Mouse (Mus musculus): ENCODE results near the gene Smn1. TPM values are rescaled to one million over a fixed set of nuclear protein-coding genes. Genes with fewer than 3 reads are reported as not detected.
"Not testable (repeated sequence)": the region's sequence is repeated elsewhere in the genome, so short reads cannot be mapped to it uniquely, and the experiment has no call there.

The Smn1 gene
- polyA plus RNA-seq, 1 experiment = 39.5 TPM

DNA sequence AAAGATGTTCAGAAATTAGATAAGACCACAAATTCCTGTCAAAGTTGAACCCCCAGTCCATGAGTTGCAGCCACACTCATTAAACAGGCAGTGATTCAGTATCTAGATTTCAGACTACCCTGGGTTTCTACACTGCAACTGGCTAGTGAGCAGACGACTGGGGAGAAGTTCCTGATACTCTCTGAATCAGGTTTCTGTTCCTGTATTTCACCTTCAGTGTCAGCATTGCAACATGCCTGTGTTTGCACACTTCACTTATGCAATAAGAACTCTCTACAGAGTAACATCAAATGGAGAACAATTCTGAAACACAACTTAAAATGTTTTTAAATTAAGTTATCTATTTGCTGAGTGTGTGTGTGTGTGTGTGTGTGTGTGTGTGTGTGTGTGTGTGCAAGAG lies 28.0 kb downstream of the Smn1 start:
- Histone ChIP-seq H3ac (ENCODE audit: control insufficient read depth, insufficient read length) (no peak overlapping the region), H3K27me3 (ENCODE audit: control insufficient read depth, insufficient read depth, insufficient read length) (no peaks in the 10 kb centered on the region), H3K4me3 (no peak overlapping the region), H3K79me2 (ENCODE audit: control insufficient read depth, insufficient read depth) (no peaks in the 10 kb centered on the region), H3K36me3 (ENCODE audit: control insufficient read depth, insufficient read depth) (no peaks in the 10 kb centered on the region), H3K4me2 (ENCODE audit: low read depth) (no peak overlapping the region)
- no peak for TF ChIP-seq POLR2A (IDR thresholded peaks at IDR 0.05; ENCODE audit: insufficient read length, low read depth)
- TF ChIP-seq MYOD1 (IDR thresholded peaks at IDR 0.05; ENCODE audit: control insufficient read depth in 1 of 3, insufficient read length in 2 of 3, low read depth in 2 of 3) = no peak
- no peak for TF ChIP-seq E2F4 (IDR thresholded peaks at IDR 0.05; ENCODE audit: insufficient read depth)
- TF ChIP-seq MYOG (IDR thresholded peaks at IDR 0.05; ENCODE audit: control insufficient read depth in 1 of 3, insufficient read depth in 1 of 3, insufficient read length in 2 of 3, low read depth in 2 of 3) = no peak
- TF ChIP-seq REST (IDR thresholded peaks at IDR 0.05; ENCODE audit: insufficient read depth, insufficient read length) = no peak
- no peak for TF ChIP-seq TCF3 (IDR thresholded peaks at IDR 0.05; ENCODE audit: insufficient read length, low read depth)
- 0 out of 2 replicates have a peak, but pooled peaks have one; percentile 20 for TF ChIP-seq CEBPB (IDR thresholded peaks at IDR 0.05; ENCODE audit: insufficient read depth, poor library complexity, severe bottlenecking)
- TF ChIP-seq POLR2AphosphoS2 (IDR thresholded peaks at IDR 0.05; ENCODE audit: insufficient read length, low read depth) = no peak

DNA sequence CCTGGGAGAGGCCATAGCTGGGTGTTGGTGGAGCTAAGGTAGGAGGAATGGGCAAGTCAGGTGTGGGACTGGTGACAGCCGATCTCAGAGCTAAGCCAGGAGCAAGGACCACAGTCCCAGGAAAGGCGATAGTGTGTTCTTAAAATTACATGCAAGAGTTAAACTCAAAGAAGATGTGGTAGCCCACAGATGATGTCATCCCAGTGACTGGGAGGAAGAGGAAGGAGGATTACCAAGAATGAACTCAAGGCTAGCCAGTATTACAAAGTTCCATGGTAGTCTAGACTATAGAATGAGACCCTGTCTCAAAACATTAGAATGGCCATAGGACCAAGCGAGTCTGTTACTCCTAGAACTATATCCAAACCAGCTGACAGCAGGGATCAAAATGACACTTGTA lies 32.0 kb downstream of the Smn1 start:
- H3K79me2 ChIP-seq (ENCODE audit: control insufficient read depth, insufficient read depth) = no peaks in the 10 kb centered on the region
- no peaks in the 10 kb centered on the region for H3K36me3 ChIP-seq (ENCODE audit: control insufficient read depth, insufficient read depth)
- no peak for TF ChIP-seq POLR2AphosphoS2 (IDR thresholded peaks at IDR 0.05; ENCODE audit: insufficient read length, low read depth)
- TF ChIP-seq MYOG (IDR thresholded peaks at IDR 0.05; ENCODE audit: control insufficient read depth in 1 of 3, insufficient read depth in 1 of 3, insufficient read length in 2 of 3, low read depth in 2 of 3) = no peak
- no peak for TF ChIP-seq E2F4 (IDR thresholded peaks at IDR 0.05; ENCODE audit: insufficient read depth)
- no peak for TF ChIP-seq SRF (IDR thresholded peaks at IDR 0.05; ENCODE audit: control insufficient read depth, insufficient read length, low read depth)
- TF ChIP-seq MAX (IDR thresholded peaks at IDR 0.05; ENCODE audit: low read depth) = no peak
- no peak for TF ChIP-seq CEBPB (IDR thresholded peaks at IDR 0.05; ENCODE audit: insufficient read depth, poor library complexity, severe bottlenecking)
- TF ChIP-seq POLR2A (IDR thresholded peaks at IDR 0.05; ENCODE audit: insufficient read length, low read depth) = no peak
- TF ChIP-seq MYOD1 (IDR thresholded peaks at IDR 0.05; ENCODE audit: control insufficient read depth in 1 of 3, insufficient read length in 2 of 3, low read depth in 2 of 3) = no peak
- TF ChIP-seq USF1 (IDR thresholded peaks at IDR 0.05; ENCODE audit: low read depth) = no peak
- no peak for TF ChIP-seq TCF12 (IDR thresholded peaks at IDR 0.05; ENCODE audit: insufficient read depth, poor library complexity, severe bottlenecking)
- TF ChIP-seq TCF3 (IDR thresholded peaks at IDR 0.05; ENCODE audit: insufficient read length, low read depth) = no peak
- no peak for TF ChIP-seq REST (IDR thresholded peaks at IDR 0.05; ENCODE audit: insufficient read depth, insufficient read length)
- no peak overlapping the region for H3K4me2 ChIP-seq (ENCODE audit: low read depth)
- no peaks in the 10 kb centered on the region for H3K27me3 ChIP-seq (ENCODE audit: control insufficient read depth, insufficient read depth, insufficient read length)
- H3K4me3 ChIP-seq = no peak overlapping the region
- no peak overlapping the region for H3ac ChIP-seq (ENCODE audit: control insufficient read depth, insufficient read length)

GRCm38 (mm10) chr13:100161171-100161870 lies 36.7 kb downstream of the Smn1 start:
- H3K4me2 ChIP-seq (ENCODE audit: low read depth); H3K79me2 ChIP-seq (ENCODE audit: control insufficient read depth, insufficient read depth); H3ac ChIP-seq (ENCODE audit: control insufficient read depth, insufficient read length); H3K27me3 ChIP-seq (ENCODE audit: control insufficient read depth, insufficient read depth, insufficient read length); H3K36me3 ChIP-seq (ENCODE audit: control insufficient read depth, insufficient read depth); H3K4me3 ChIP-seq: not testable (repeated sequence)

GRCm38 (mm10) chr13:100162467-100162866 lies 37.8 kb downstream of the Smn1 start:
- H3ac ChIP-seq (ENCODE audit: control insufficient read depth, insufficient read length); H3K4me3 ChIP-seq; H3K27me3 ChIP-seq (ENCODE audit: control insufficient read depth, insufficient read depth, insufficient read length); H3K4me2 ChIP-seq (ENCODE audit: low read depth); H3K36me3 ChIP-seq (ENCODE audit: control insufficient read depth, insufficient read depth); H3K79me2 ChIP-seq (ENCODE audit: control insufficient read depth, insufficient read depth): not testable (repeated sequence)

DNA sequence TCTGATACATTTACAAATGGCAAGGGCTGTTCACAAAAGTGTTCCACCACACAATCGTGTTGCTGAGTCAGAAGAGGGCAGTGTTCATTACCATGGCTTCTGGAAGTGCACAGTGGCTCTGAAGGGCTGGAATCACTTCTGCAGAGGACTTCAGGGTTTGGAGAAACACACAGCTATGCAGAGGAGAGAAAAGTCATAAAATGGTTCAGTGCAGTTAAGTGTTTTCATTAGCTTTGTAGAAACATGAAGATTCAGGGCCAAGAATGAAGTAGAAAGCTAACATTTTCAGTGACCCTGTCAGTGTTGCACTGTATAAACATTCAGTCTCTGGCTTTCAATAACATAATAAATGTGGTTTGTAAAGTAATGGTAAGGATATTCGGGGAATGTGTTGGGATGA lies 41.7 kb downstream of the Smn1 start:
- H3K4me2 ChIP-seq (ENCODE audit: low read depth); H3K79me2 ChIP-seq (ENCODE audit: control insufficient read depth, insufficient read depth); H3ac ChIP-seq (ENCODE audit: control insufficient read depth, insufficient read length); H3K4me3 ChIP-seq; H3K27me3 ChIP-seq (ENCODE audit: control insufficient read depth, insufficient read depth, insufficient read length); H3K36me3 ChIP-seq (ENCODE audit: control insufficient read depth, insufficient read depth): not testable (repeated sequence)

GRCm38 (mm10) chr13:100174360-100174759 lies 49.7 kb downstream of the Smn1 start:
- not testable (repeated sequence) for H3K27me3 ChIP-seq (ENCODE audit: control insufficient read depth, insufficient read depth, insufficient read length); H3K4me3 ChIP-seq; H3K36me3 ChIP-seq (ENCODE audit: control insufficient read depth, insufficient read depth); H3K4me2 ChIP-seq (ENCODE audit: low read depth); H3ac ChIP-seq (ENCODE audit: control insufficient read depth, insufficient read length); H3K79me2 ChIP-seq (ENCODE audit: control insufficient read depth, insufficient read depth)

DNA sequence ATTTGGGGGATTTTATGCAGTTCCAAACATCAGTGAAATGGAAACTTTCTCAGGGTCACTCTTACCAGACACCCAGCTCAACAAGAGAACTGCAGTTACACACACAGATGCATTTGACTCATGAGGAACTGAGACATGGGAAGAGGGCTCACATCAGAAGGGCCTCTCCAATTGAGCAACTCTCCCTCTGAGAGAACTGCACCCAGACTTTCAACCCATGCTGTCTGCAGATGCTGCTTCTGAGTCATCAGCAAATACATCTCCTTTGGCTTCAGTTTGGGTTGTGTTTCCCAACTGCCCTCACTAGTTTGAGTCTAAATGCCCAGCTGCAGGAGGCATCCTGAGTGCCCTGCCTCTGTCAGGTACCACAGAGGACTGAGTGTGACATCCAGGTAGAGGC lies 58.5 kb downstream of the Smn1 start:
- not testable (repeated sequence) for H3K27me3 ChIP-seq (ENCODE audit: control insufficient read depth, insufficient read depth, insufficient read length)

More for the DNA sequence above, 58.5 kb downstream of the Smn1 start:
- not testable (repeated sequence) for H3K4me2 ChIP-seq (ENCODE audit: low read depth); H3K36me3 ChIP-seq (ENCODE audit: control insufficient read depth, insufficient read depth); H3ac ChIP-seq (ENCODE audit: control insufficient read depth, insufficient read length); H3K79me2 ChIP-seq (ENCODE audit: control insufficient read depth, insufficient read depth); H3K4me3 ChIP-seq

All from myocyte (in vitro differentiated cells).